Mouse (Mus musculus) midbrain, embryonic 14.5 days (tissue): ENCODE data around the gene Rps6ka5. TPM values are rescaled to one million over a fixed set of nuclear protein-coding genes. Genes with fewer than 3 reads are reported as not detected.

ENCODE experiments used
- ATAC-seq: fragments of 200-750 bp; cut with Nextera tagmentation; 2 replicates; pipeline ENCODE4 v1.8.0; 2017; ENCODE audit warnings: moderate number of reproducible peaks, moderate library complexity; ENCODE audit not compliant: low FRiP score, low TSS enrichment
- DNase-seq: peaks from one replicate; pipeline ENCODE4 v3.0.0-alpha.2; 2015
- H3K27ac ChIP-seq: fragments of 300-500 bp; sonication (generic); replicated peaks from 2 replicates; pipeline ENCODE4 v1.5.1; 2014; ENCODE audit warnings: mild to moderate bottlenecking, low read depth, low read length, moderate library complexity
- H3K27me3 ChIP-seq: fragments of 300-500 bp; sonication (generic); 2 replicates; pipeline ENCODE4 v1.6.1; 2014; ENCODE audit warnings: low read length, control low read depth, mixed read lengths; ENCODE audit not compliant: control insufficient read depth, insufficient read depth
- H3K36me3 ChIP-seq: fragments of 300-500 bp; sonication (generic); 2 replicates; pipeline ENCODE4 v1.6.1; 2014; ENCODE audit warnings: low read length, control low read depth; ENCODE audit not compliant: control insufficient read depth, insufficient read depth
- H3K4me1 ChIP-seq: fragments of 300-500 bp; sonication (generic); 2 replicates; pipeline ENCODE4 v1.6.1; 2014; ENCODE audit warnings: mild to moderate bottlenecking, antibody characterized with exemption, low read length, control low read depth; ENCODE audit not compliant: control insufficient read depth, insufficient read depth
- H3K4me2 ChIP-seq: fragments of 300-500 bp; sonication (generic); 2 replicates; pipeline ENCODE4 v1.6.1; 2014; ENCODE audit warnings: mild to moderate bottlenecking, low read length, moderate library complexity
- H3K4me3 ChIP-seq: fragments of 300-500 bp; sonication (generic); replicated peaks from 2 replicates; pipeline ENCODE4 v1.5.1; 2014; ENCODE audit warnings: low read depth, low read length
- H3K9ac ChIP-seq: fragments of 300-500 bp; sonication (generic); replicated peaks from 2 replicates; pipeline ENCODE4 v1.6.1; 2014; ENCODE audit warnings: mild to moderate bottlenecking, low read length, moderate library complexity
- H3K9me3 ChIP-seq: fragments of 300-500 bp; sonication (generic); 2 replicates; pipeline ENCODE4 v1.6.1; 2016; ENCODE audit warnings: low read length, control low read depth, mixed read lengths; ENCODE audit not compliant: control insufficient read depth
- WGBS: fragments of 180-500 bp; shearing (Covaris S2); extraction: QIAGEN DNeasy Blood & Tissue Kit; methylation state at CpG from one replicate; pipeline ENCODE4 v1.1.7; 2014; 5-methylcytosine and 5-hydroxymethylcytosine counted together
- polyA plus RNA-seq: library from polyadenylated mRNA; unstranded; fragments of >200 nt; fragmentation: Nextera tagmentation; extraction: Ambion mirVana; gene quantifications from 2 replicates; pipeline ENCODE4 v1.2.1, GENCODE M21; 2014

The Rps6ka5 gene
- polyA plus RNA-seq, result 7.0 and 7.9 TPM in 2 replicates

GRCm38 (mm10) chr12:100726651-100727050, at the start of gene Rps6ka5:
Gene Rps6ka5 (minus strand): TSS chr12:100726983.
- Histone ChIP-seq H3K4me2 (peak within 1 kb of the TSS; percentile 63), H3K9ac (peak within 1 kb of the TSS; percentile 7; the same call in 1 of the 2 replicates), H3K4me3 (peak within 1 kb of the TSS; percentile 71; the same call in 1 of the 2 replicates), H3K27ac (no peak within 1 kb of the TSS), H3K27me3 (no peaks in the 10 kb centered on the region), H3K36me3 (no peaks in the 10 kb centered on the region), H3K4me1 (peaks cover 11% of the 10 kb centered on the region), H3K9me3 (no peaks in the 10 kb centered on the region)
- WGBS, result 96% methylated on average over 4 of the region's 4 CpGs
- DNase-seq (no peak), ATAC-seq (no peak)

- no peak for ATAC-seq
- H3K4me1 ChIP-seq, result peaks cover 11% of the 10 kb centered on the region; the same call in 1 of the 2 replicates
- no peak overlapping the region for H3K4me2 ChIP-seq
- DNase-seq, result no peak
- WGBS, result 95% methylated on average over 8 of the region's 8 CpGs
- no peaks in the 10 kb centered on the region for H3K36me3 ChIP-seq
- no peak overlapping the region for H3K27ac ChIP-seq
- no peaks in the 10 kb centered on the region for H3K27me3 ChIP-seq
- H3K4me3 ChIP-seq, result no peak overlapping the region
- H3K9me3 ChIP-seq, result no peaks in the 10 kb centered on the region
- no peak overlapping the region for H3K9ac ChIP-seq
These were observed 49.3 kb upstream of the Rps6ka5 start for GRCm38 (mm10) chr12:100775911-100776581.

- Histone ChIP-seq H3K9ac (no peak overlapping the region), H3K27me3 (no peaks in the 10 kb centered on the region), H3K9me3 (no peaks in the 10 kb centered on the region), H3K4me3 (no peak overlapping the region), H3K27ac (no peak overlapping the region), H3K4me2 (no peak overlapping the region), H3K4me1 (peaks cover 11% of the 10 kb centered on the region; the same call in 1 of the 2 replicates), H3K36me3 (no peaks in the 10 kb centered on the region)
- DNase-seq, result no peak
- no peak for ATAC-seq
These were observed 48.5 kb upstream of the Rps6ka5 start for GRCm38 (mm10) chr12:100775291-100775690.

GRCm38 (mm10) chr12:100774756-100775155, 48.0 kb upstream of the Rps6ka5 start:
- Histone ChIP-seq H3K27ac (no peak overlapping the region), H3K4me1 (peaks cover 11% of the 10 kb centered on the region; the same call in 1 of the 2 replicates), H3K36me3 (no peaks in the 10 kb centered on the region), H3K27me3 (no peaks in the 10 kb centered on the region), H3K4me2 (no peak overlapping the region), H3K9me3 (no peaks in the 10 kb centered on the region), H3K4me3 (no peak overlapping the region), H3K9ac (no peak overlapping the region)
- DNase-seq, result no peak
- ATAC-seq, result no peak
- 93% methylated on average over 7 of the region's 7 CpGs for WGBS

- H3K27ac ChIP-seq, result no peak overlapping the region
- H3K27me3 ChIP-seq, result no peaks in the 10 kb centered on the region
- H3K4me1 ChIP-seq, result no peaks in the 10 kb centered on the region
- no peak overlapping the region for H3K4me2 ChIP-seq
- no peak overlapping the region for H3K4me3 ChIP-seq
- no peak overlapping the region for H3K9ac ChIP-seq
- H3K36me3 ChIP-seq, result no peaks in the 10 kb centered on the region
- no peaks in the 10 kb centered on the region for H3K9me3 ChIP-seq
- WGBS, result 54% methylated on average over 7 of the region's 7 CpGs
- peak; percentile 49 for DNase-seq
- ATAC-seq, result no peak
These were observed 45.6 kb upstream of the Rps6ka5 start for GRCm38 (mm10) chr12:100772230-100772984.

GRCm38 (mm10) chr12:100770765-100771164, 44.0 kb upstream of the Rps6ka5 start:
- Histone ChIP-seq H3K27ac (no peak overlapping the region), H3K27me3 (no peaks in the 10 kb centered on the region), H3K4me3 (no peak overlapping the region), H3K9ac (no peak overlapping the region), H3K9me3 (no peaks in the 10 kb centered on the region), H3K4me1 (no peaks in the 10 kb centered on the region), H3K4me2 (no peak overlapping the region), H3K36me3 (no peaks in the 10 kb centered on the region)
- DNase-seq, result no peak
- 90% methylated on average over 3 of the region's 3 CpGs for WGBS
- ATAC-seq, result no peak

- no peaks in the 10 kb centered on the region for H3K9me3 ChIP-seq
- DNase-seq, result no peak
- WGBS, result 92% methylated on average over 6 of the region's 6 CpGs
- H3K27ac ChIP-seq, result no peak overlapping the region
- no peaks in the 10 kb centered on the region for H3K4me1 ChIP-seq
- H3K27me3 ChIP-seq, result no peaks in the 10 kb centered on the region
- ATAC-seq, result no peak
- H3K9ac ChIP-seq, result no peak overlapping the region
- H3K4me2 ChIP-seq, result no peak overlapping the region
- H3K36me3 ChIP-seq, result no peaks in the 10 kb centered on the region
- H3K4me3 ChIP-seq, result no peak overlapping the region
These were observed 43.1 kb upstream of the Rps6ka5 start for GRCm38 (mm10) chr12:100769871-100770270.

- no peak for ATAC-seq
- WGBS, result 73% methylated on average over 13 of the region's 13 CpGs
- no peak for DNase-seq
- Histone ChIP-seq H3K4me3 (no peak overlapping the region), H3K4me2 (no peak overlapping the region), H3K9me3 (no peaks in the 10 kb centered on the region), H3K9ac (no peak overlapping the region), H3K27ac (no peak overlapping the region), H3K27me3 (no peaks in the 10 kb centered on the region), H3K4me1 (peaks cover 4% of the 10 kb centered on the region; the same call in 1 of the 2 replicates), H3K36me3 (no peaks in the 10 kb centered on the region)
These were observed 37.7 kb upstream of the Rps6ka5 start for GRCm38 (mm10) chr12:100764329-100765018.
